Mouse (Mus musculus) megakaryocyte, embryonic 14.5 days (primary cell): Measurements from ENCODE around the gene Ggct. TPM values are rescaled to one million over a fixed set of nuclear protein-coding genes. Genes with fewer than 3 reads are reported as not detected.
"Not testable (repeated sequence)": the region's sequence is repeated elsewhere in the genome, so short reads cannot be mapped to it uniquely, and the experiment has no call there.

ENCODE experiments used
- H3K27me3 ChIP-seq: replicated peaks from 2 replicates; pipeline ENCODE3; 2012; ENCODE audit warnings: inconsistent platforms
- H3K36me3 ChIP-seq: replicated peaks from 2 replicates; pipeline ENCODE3; 2012; ENCODE audit warnings: low read length, inconsistent platforms, mixed read lengths
- H3K4me1 ChIP-seq: 2 replicates; pipeline ENCODE4 v1.6.1; 2012; ENCODE audit warnings: inconsistent platforms
- H3K4me3 ChIP-seq: replicated peaks from 2 replicates; pipeline ENCODE3; 2012; ENCODE audit warnings: moderate library complexity, mild to moderate bottlenecking, inconsistent platforms
- H3K9me3 ChIP-seq: 2 replicates; pipeline ENCODE4 v1.6.1; 2012; ENCODE audit warnings: inconsistent platforms
- FLI1 ChIP-seq: IDR thresholded peaks from 2 replicates; pipeline ENCODE4 v1.6.1; 2012; ENCODE audit warnings: low read length, inconsistent platforms, mixed read lengths
- GATA1 ChIP-seq: IDR thresholded peaks from 3 replicates; pipeline ENCODE4 v1.6.1; 2012; ENCODE audit warnings: mixed read lengths, low read length, inconsistent platforms, borderline replicate concordance
- polyA plus RNA-seq: library from polyadenylated mRNA; stranded (reverse); fragments of >175 nt; gene quantifications from 2 replicates; pipeline ENCODE4 v1.2.3, GENCODE M21; 2012; ENCODE audit warnings: low replicate concordance; ENCODE audit not compliant: insufficient read depth

Gene Ggct
- polyA plus RNA-seq, 1 experiment: 4.2 TPM

- Histone ChIP-seq H3K4me3 (no peak overlapping the region), H3K9me3 (peaks cover 11% of the 10 kb centered on the region; the same call in 1 of the 2 replicates)
Observed at GRCm38 (mm10) chr6:54955949-54956348, 36.8 kb downstream of the Ggct start.

GRCm38 (mm10) chr6:54954659-54955414, 37.9 kb downstream of the Ggct start:
- H3K4me1 ChIP-seq: peaks cover 8% of the 10 kb centered on the region; the same call in 1 of the 2 replicates
- no peaks in the 10 kb centered on the region for H3K36me3 ChIP-seq
- peaks cover 11% of the 10 kb centered on the region; the same call in 1 of the 2 replicates for H3K9me3 ChIP-seq
- TF ChIP-seq FLI1: no peak
- TF ChIP-seq GATA1: no peak
- H3K4me3 ChIP-seq: no peak overlapping the region
- H3K27me3 ChIP-seq: peaks cover 8% of the 10 kb centered on the region

More at GRCm38 (mm10) chr6:54955949-54956348, 36.8 kb downstream of the Ggct start:
- Histone ChIP-seq H3K4me1 (peaks cover 8% of the 10 kb centered on the region; the same call in 1 of the 2 replicates), H3K36me3 (no peaks in the 10 kb centered on the region), H3K27me3 (peaks cover 18% of the 10 kb centered on the region)
- TF ChIP-seq GATA1: no peak
- TF ChIP-seq FLI1: no peak

- H3K4me3 ChIP-seq, H3K36me3 ChIP-seq: not testable (repeated sequence)
- Histone ChIP-seq H3K9me3 (peaks cover 11% of the 10 kb centered on the region; the same call in 1 of the 2 replicates), H3K27me3 (peaks cover 12% of the 10 kb centered on the region), H3K4me1 (peaks cover 13% of the 10 kb centered on the region; the same call in 1 of the 2 replicates)
Observed at GRCm38 (mm10) chr6:54953399-54953798, 39.4 kb downstream of the Ggct start.

GRCm38 (mm10) chr6:54952542-54952941, 40.2 kb downstream of the Ggct start:
- peaks cover 11% of the 10 kb centered on the region; the same call in 1 of the 2 replicates for H3K9me3 ChIP-seq
- no peak for TF ChIP-seq FLI1
- TF ChIP-seq GATA1: no peak
- H3K4me1 ChIP-seq: peaks cover 13% of the 10 kb centered on the region
- no peak overlapping the region for H3K4me3 ChIP-seq
- H3K36me3 ChIP-seq: no peaks in the 10 kb centered on the region
- peaks cover 13% of the 10 kb centered on the region for H3K27me3 ChIP-seq

GRCm38 (mm10) chr6:54948682-54949081, 44.1 kb downstream of the Ggct start:
- TF ChIP-seq GATA1 (no peak), FLI1 (no peak)
- no peaks in the 10 kb centered on the region for H3K36me3 ChIP-seq
- H3K4me1 ChIP-seq: peaks cover 9% of the 10 kb centered on the region
- H3K9me3 ChIP-seq: peaks cover 13% of the 10 kb centered on the region; the same call in 1 of the 2 replicates
- peaks cover 37% of the 10 kb centered on the region for H3K27me3 ChIP-seq
- H3K4me3 ChIP-seq: no peak overlapping the region

GRCm38 (mm10) chr6:54946241-54946953, 46.4 kb downstream of the Ggct start:
- Histone ChIP-seq H3K9me3 (peaks cover 16% of the 10 kb centered on the region; the same call in 1 of the 2 replicates), H3K27me3 (peaks cover 53% of the 10 kb centered on the region), H3K36me3 (peaks cover 3% of the 10 kb centered on the region), H3K4me3 (no peak overlapping the region), H3K4me1 (peaks cover 12% of the 10 kb centered on the region)
- TF ChIP-seq GATA1: no peak
- TF ChIP-seq FLI1: no peak

- TF ChIP-seq FLI1: no peak
- TF ChIP-seq GATA1: no peak
- Histone ChIP-seq H3K4me3 (no peak overlapping the region), H3K36me3 (peaks cover 3% of the 10 kb centered on the region), H3K9me3 (peaks cover 16% of the 10 kb centered on the region; the same call in 1 of the 2 replicates), H3K27me3 (peaks cover 71% of the 10 kb centered on the region), H3K4me1 (peaks cover 25% of the 10 kb centered on the region)
Observed at GRCm38 (mm10) chr6:54944551-54944950, 48.2 kb downstream of the Ggct start.

GRCm38 (mm10) chr6:54943753-54944152, 49.0 kb downstream of the Ggct start:
- Histone ChIP-seq H3K4me1 (peaks cover 30% of the 10 kb centered on the region), H3K9me3 (peaks cover 16% of the 10 kb centered on the region; the same call in 1 of the 2 replicates), H3K4me3 (no peak overlapping the region), H3K36me3 (peaks cover 3% of the 10 kb centered on the region), H3K27me3 (peaks cover 74% of the 10 kb centered on the region)
- TF ChIP-seq FLI1 (no peak), GATA1 (no peak)

GRCm38 (mm10) chr6:54943292-54943691, 49.5 kb downstream of the Ggct start:
- peaks cover 26% of the 10 kb centered on the region for H3K4me1 ChIP-seq
- TF ChIP-seq GATA1 (no peak), FLI1 (no peak)
- peaks cover 16% of the 10 kb centered on the region; the same call in 1 of the 2 replicates for H3K9me3 ChIP-seq
- H3K36me3 ChIP-seq: peaks cover 3% of the 10 kb centered on the region
- no peak overlapping the region for H3K4me3 ChIP-seq
- peaks cover 78% of the 10 kb centered on the region for H3K27me3 ChIP-seq

GRCm38 (mm10) chr6:54941149-54941548, 51.6 kb downstream of the Ggct start:
- peaks cover 16% of the 10 kb centered on the region; the same call in 1 of the 2 replicates for H3K9me3 ChIP-seq
- peaks cover 3% of the 10 kb centered on the region for H3K36me3 ChIP-seq
- H3K27me3 ChIP-seq: peaks cover 84% of the 10 kb centered on the region
- H3K4me1 ChIP-seq: peaks cover 30% of the 10 kb centered on the region
- no peak overlapping the region for H3K4me3 ChIP-seq
- TF ChIP-seq GATA1 (no peak), FLI1 (no peak)
